Mouse (Mus musculus) spleen, adult 2 months (tissue): ENCODE data around the gene Snx22. TPM values are rescaled to one million over a fixed set of nuclear protein-coding genes. Genes with fewer than 3 reads are reported as not detected.

Experiments
- DNase-seq, 2 experiments: peaks; one replicate each; pipeline versions ENCODE4 v3.0.0 to v3.0.0-alpha.2; 2012 to 2021; ENCODE audit warnings: low spot score in 2 of 2, low read depth in 1 of 2
- H3K27ac ChIP-seq: fragments of 200-500 bp; 2 replicates; pipeline ENCODE4 v1.5.1; 2012; ENCODE audit warnings: low read length, inconsistent platforms; ENCODE audit not compliant: insufficient read depth
- H3K27me3 ChIP-seq: fragments of 200-500 bp; 2 replicates; pipeline ENCODE4 v1.6.1; 2012; ENCODE audit warnings: mild to moderate bottlenecking, moderate library complexity, low read length, inconsistent platforms; ENCODE audit not compliant: control insufficient read depth, insufficient read depth
- H3K36me3 ChIP-seq: fragments of 200-500 bp; 2 replicates; pipeline ENCODE4 v1.6.1; 2012; ENCODE audit warnings: mild to moderate bottlenecking, low read length, inconsistent platforms; ENCODE audit not compliant: control insufficient read depth, insufficient read depth
- H3K4me1 ChIP-seq: fragments of 200-500 bp; 2 replicates; pipeline ENCODE4 v1.6.1; 2011; ENCODE audit warnings: inconsistent platforms; ENCODE audit not compliant: control insufficient read depth, insufficient read depth, insufficient read length
- H3K4me3 ChIP-seq: fragments of 200-500 bp; 2 replicates; pipeline ENCODE4 v1.5.1; 2011; ENCODE audit warnings: mild to moderate bottlenecking, inconsistent platforms; ENCODE audit not compliant: insufficient read depth, insufficient read length; ENCODE audit errors: extremely low read depth
- CTCF ChIP-seq: fragments of 200-500 bp; IDR thresholded peaks from 2 replicates; pipeline ENCODE4 v1.5.1; 2011; ENCODE audit warnings: mild to moderate bottlenecking, inconsistent platforms; ENCODE audit not compliant: insufficient read depth, insufficient read length, insufficient replicate concordance; ENCODE audit errors: extremely low read depth
- POLR2A ChIP-seq: fragments of 200-500 bp; IDR thresholded peaks from 2 replicates; pipeline ENCODE4 v1.6.1; 2011; ENCODE audit warnings: low read depth, low read length, inconsistent platforms
- WGBS: fragments of 180-500 bp; shearing (Covaris S2); methylation state at CpG from one replicate; pipeline ENCODE4 v1.1.7; 2018; 5-methylcytosine and 5-hydroxymethylcytosine counted together
- polyA plus RNA-seq: library from polyadenylated mRNA; depleted of rRNA; stranded (reverse); fragments of >200 nt; gene quantifications from 2 replicates; pipeline ENCODE4 v1.2.3, GENCODE M21; 2012; rRNA removed

Snx22 gene
- polyA plus RNA-seq: 14.3 and 18.7 TPM in 2 replicates

GRCm38 (mm10) chr9:66069583-66069982 lies at the start of gene Snx22:
Snx22 (minus strand) TSS chr9:66069719.
- Histone ChIP-seq H3K4me1 (peaks cover 12% of the 10 kb centered on the region; the same call in 1 of the 2 replicates), H3K4me3 (peak within 1 kb of the TSS; percentile 55), H3K27ac (no peak within 1 kb of the TSS), H3K36me3 (peaks cover 25% of the 10 kb centered on the region), H3K27me3 (peaks cover 11% of the 10 kb centered on the region)
- DNase-seq: peak; percentile 26 to 72
- TF ChIP-seq POLR2A (no peak), CTCF (no peak)
- WGBS: under 1% methylated on average over 22 of the region's 22 CpGs

DNA sequence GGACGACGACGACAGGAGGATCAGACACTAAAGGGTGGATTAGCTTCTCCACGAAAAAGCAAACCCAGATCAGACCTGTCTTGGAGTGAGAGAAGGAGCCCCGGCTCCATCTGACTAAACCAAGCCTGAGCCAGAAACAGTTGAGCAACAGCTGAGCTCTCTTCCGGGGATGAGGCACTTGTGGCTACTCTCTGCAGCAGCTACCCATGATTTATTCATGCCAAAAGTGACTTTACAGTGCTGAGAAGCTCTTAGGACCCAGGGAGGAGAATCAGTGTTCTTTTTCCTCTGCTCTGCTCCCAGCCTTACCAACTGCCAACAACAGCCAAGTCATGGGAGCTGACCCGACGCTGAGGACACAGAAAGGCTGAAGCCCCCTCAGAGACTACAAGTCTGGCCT lies 47.4 kb upstream of the Snx22 start:
- WGBS: 81% methylated on average over 8 of the region's 8 CpGs
- no peak for DNase-seq
- no peak for TF ChIP-seq CTCF
- TF ChIP-seq POLR2A: no peak
- no peak overlapping the region for H3K27ac ChIP-seq
- no peak overlapping the region for H3K4me3 ChIP-seq
- no peaks in the 10 kb centered on the region for H3K27me3 ChIP-seq
- H3K4me1 ChIP-seq: no peaks in the 10 kb centered on the region; the same call in 1 of the 2 replicates
- no peaks in the 10 kb centered on the region; the same call in 1 of the 2 replicates for H3K36me3 ChIP-seq

- Histone ChIP-seq H3K36me3 (peaks cover 3% of the 10 kb centered on the region; the same call in 1 of the 2 replicates), H3K4me3 (no peak overlapping the region), H3K27me3 (no peaks in the 10 kb centered on the region), H3K4me1 (no peaks in the 10 kb centered on the region; the same call in 1 of the 2 replicates), H3K27ac (no peak overlapping the region)
- 56% methylated on average over 3 of the region's 3 CpGs for WGBS
- TF ChIP-seq POLR2A: no peak
- no peak for TF ChIP-seq CTCF
- DNase-seq: no peak
Measured at GRCm38 (mm10) chr9:66114341-66114740, 44.8 kb upstream of the Snx22 start.

DNA sequence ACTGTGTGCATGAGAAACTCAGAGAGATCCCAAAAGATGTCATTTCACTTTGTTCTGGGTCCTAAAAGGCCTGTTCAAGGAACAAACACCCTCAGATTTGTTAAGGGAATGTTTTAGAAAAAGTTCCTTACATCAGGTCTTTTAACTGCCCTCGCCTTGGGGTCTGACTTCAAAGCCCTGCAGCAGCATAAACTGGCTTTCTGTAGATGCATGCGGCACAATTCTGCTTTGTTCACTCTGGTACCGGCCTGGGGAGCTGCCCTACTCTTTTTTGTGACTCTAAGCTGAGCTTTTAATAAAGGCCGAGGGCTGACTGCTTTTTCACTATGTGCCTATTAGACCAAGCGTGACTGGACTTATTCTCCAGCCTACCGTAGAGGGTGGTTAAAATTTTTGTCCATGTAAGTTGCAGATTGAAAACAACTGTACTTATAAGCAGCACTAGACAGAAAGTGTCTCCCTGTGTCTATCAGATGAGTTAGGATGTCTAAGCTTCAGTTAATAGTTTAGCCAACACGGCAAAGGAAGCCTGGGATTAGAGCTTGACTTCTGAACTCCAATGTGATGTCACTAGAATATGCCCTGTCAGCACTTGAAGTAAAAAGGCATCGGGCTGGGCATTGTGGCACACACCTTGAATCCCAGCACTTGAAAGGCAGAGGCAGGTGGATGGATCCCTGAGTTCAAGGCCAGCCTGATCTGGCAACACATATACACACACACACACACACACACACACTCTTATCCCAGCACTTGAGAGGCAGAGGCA lies 41.3 kb upstream of the Snx22 start:
- H3K4me3 ChIP-seq: no peak overlapping the region
- no peaks in the 10 kb centered on the region for H3K27me3 ChIP-seq
- H3K4me1 ChIP-seq: no peaks in the 10 kb centered on the region
- no peak for TF ChIP-seq CTCF
- TF ChIP-seq POLR2A: no peak
- WGBS: 82% methylated on average over 8 of the region's 8 CpGs
- no peak for DNase-seq
- peaks cover 18% of the 10 kb centered on the region for H3K36me3 ChIP-seq
- H3K27ac ChIP-seq: no peak overlapping the region

GRCm38 (mm10) chr9:66110126-66110525 lies 40.6 kb upstream of the Snx22 start:
- H3K36me3 ChIP-seq: peaks cover 21% of the 10 kb centered on the region
- no peaks in the 10 kb centered on the region for H3K27me3 ChIP-seq
- WGBS: 38% methylated on average over 8 of the region's 8 CpGs
- no peak for DNase-seq
- H3K4me3 ChIP-seq: no peak overlapping the region
- no peaks in the 10 kb centered on the region for H3K4me1 ChIP-seq
- H3K27ac ChIP-seq: no peak overlapping the region
- TF ChIP-seq CTCF: no peak
- TF ChIP-seq POLR2A: no peak

GRCm38 (mm10) chr9:66109574-66109973 lies 40.1 kb upstream of the Snx22 start:
- H3K27ac ChIP-seq: no peak overlapping the region
- no peaks in the 10 kb centered on the region for H3K27me3 ChIP-seq
- no peak overlapping the region for H3K4me3 ChIP-seq
- peaks cover 24% of the 10 kb centered on the region for H3K36me3 ChIP-seq
- no peak for DNase-seq
- TF ChIP-seq CTCF (no peak), POLR2A (no peak)
- no peaks in the 10 kb centered on the region for H3K4me1 ChIP-seq
- WGBS: 95% methylated on average over 1 of the region's 1 CpGs

DNA sequence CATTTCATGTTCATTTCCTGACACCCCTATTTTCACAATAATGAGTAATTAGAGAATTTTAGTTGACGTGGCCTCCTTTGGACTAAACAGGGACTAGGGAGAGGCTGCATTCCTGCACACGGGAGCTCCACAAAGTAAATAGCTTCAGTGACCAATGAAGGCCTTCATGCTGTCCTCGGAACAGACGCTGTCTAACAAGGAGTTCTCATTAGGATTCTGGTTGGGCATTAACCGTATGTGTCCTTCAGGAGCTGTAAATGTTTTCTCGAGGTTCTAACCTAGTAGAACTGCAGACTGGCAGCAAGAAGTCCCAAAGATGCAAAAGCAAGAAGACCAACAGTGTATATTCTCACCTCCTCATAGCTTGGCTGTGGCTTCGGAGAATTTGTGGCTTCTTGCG lies 35.6 kb upstream of the Snx22 start:
- TF ChIP-seq CTCF (no peak), POLR2A (no peak)
- H3K27me3 ChIP-seq: no peaks in the 10 kb centered on the region
- no peak overlapping the region for H3K27ac ChIP-seq
- no peak for DNase-seq
- H3K36me3 ChIP-seq: peaks cover 46% of the 10 kb centered on the region
- WGBS: 92% methylated on average over 8 of the region's 8 CpGs
- H3K4me3 ChIP-seq: no peak overlapping the region
- H3K4me1 ChIP-seq: no peaks in the 10 kb centered on the region
